Mouse (Mus musculus): Measurements from ENCODE around the gene Ranbp1. TPM values are rescaled to one million over a fixed set of nuclear protein-coding genes. Genes with fewer than 3 reads are reported as not detected.

Ranbp1 gene
- polyA plus RNA-seq (2015; fragmentation: Illumina TruSeq; extraction: RNeasy Lipid Tissue Mini Kit (QIAGEN cat#74804); ENCODE audit: insufficient read depth, low replicate concordance), result 130 TPM

DNA sequence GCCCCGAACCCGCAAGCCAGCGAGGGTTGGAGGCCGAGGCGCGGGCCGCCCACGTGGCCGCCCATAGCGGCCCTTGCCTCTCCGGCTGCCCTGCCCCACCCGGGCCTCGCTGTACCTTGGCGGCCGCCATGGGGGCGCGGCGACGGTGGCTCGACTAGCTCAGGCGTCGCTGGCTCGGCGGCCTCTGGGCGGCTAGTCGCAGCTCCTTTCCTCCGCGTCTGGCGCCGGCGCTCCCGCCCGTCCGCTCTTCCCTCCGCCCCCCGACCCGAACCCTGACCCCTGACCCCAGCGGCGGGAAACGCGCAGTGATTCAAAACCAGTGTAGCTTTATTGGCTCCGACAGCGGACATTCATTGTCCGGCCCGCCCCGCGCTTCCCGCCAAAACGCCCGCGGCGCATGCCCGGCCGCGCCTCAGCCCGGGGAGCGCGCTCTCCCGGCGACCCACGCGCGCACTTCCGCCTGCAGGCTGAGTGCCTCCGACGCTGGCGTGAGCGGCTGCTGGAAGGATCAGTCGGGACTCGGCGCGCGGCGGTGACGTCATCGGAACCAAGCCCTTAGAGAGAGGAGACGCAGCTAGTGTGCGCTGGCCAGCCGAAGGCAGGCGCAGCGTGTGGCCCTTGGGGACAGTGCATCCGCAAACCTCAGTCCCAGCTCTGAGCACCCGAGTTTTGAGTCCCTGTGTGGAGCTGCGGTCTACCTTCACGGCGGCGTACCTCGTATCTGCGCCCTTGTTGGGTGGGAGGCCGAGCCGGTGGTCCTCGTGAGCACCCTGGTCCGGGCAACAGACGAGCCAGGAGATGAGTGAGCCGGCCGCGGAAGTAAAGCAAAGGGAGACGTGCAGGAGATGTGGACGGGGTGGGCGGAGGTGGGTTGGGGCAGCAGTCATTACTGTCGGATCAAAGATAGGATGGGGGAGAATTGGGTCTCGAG is at the start of gene Ranbp1, which contains the start of gene Trmt2a:
Ranbp1 (minus strand) TSS at position 300 of the 931 bp plus-strand sequence.
Trmt2a (plus strand) TSS at position 247 of the 931 bp plus-strand sequence.

DNA sequence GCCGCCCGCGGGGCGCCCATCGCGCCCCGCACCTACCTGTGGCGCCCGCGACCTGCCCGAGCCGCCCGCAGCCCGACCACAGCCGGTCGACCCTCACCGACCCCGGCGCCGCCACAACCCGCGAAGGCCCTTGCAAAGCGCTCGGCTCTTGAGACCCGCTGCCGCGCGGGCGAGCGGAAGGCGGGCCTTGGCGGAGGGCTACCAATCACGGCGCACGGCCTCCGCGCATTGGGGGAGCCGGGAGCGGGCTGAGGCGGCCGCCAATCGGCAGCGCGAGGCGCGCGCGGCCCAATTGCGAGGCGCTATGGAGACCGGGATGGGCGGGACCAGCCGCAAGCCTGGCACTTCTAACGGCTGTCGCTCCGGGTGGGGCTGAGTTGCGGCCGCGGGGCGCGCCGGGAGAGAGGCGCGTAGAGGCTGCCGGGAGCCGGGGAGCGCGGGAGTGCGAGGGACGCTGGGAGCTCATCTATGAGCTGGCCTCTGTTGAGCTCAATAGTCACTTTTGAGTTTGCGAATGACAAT is 40.6 kb upstream of the Ranbp1 start, which contains the start of gene Dgcr8:
Dgcr8 (minus strand) TSS at position 180 of the 522 bp plus-strand sequence.

DNA sequence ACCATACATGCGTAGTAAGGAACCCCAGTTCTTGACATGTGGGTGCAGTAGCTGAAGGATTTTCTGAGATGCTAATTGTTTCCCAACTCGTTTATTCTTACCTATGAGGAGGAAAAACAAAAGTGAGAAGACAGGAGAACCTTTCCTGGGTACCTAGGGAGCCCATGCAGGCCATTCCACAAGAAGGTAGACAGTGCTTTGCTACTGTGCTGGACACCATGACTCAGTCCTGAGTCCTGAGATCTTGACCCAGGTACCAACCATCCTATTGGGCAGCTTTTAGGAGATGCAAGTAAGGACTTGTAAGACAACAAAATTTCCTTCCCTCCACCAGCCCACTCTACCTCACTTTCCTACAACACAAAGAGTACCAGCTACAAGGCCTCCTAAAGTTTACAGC is 9.7 kb upstream of the Ranbp1 start, which contains the start of gene Gm49776:
Gm49776 (minus strand) TSS at position 101 of the 400 bp plus-strand sequence.

DNA sequence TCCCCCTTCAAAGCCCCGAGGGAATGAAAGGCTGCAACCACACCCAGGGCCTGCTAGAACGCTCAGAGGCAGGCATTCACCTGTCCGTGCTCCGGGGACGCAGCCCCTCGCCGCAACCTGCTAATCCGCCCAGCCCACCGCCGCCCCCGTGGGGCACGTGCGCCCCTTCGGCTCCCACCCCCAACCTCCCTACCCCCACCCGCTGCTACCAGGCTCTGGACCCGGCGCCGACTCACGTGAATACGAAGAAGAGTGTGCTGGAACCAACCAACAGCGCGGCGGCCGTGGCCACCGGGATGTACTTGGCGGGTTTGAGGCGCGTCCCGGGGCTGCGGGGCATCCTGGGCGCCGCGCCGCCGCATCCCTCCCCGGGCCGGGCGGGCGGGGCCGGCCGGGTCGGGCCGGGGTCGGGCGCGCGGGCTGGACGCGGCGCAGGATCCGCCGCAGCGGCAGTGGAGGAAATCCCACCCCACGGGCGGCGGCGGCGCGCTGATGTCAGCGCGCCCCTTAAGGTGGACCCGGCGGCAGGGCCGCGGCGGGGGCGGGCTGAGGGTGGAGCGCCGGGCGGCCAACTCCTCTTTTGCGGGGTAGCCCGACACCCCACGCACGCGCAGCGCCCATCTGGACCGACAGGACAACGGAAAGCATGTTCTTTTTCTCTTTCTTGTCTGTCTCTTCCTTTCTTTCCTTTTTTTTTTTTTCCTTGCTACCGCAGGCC is 13.7 kb downstream of the Ranbp1 start, which contains the start of gene Zdhhc8:
Zdhhc8 (minus strand) TSS at position 466 of the 718 bp plus-strand sequence.

DNA sequence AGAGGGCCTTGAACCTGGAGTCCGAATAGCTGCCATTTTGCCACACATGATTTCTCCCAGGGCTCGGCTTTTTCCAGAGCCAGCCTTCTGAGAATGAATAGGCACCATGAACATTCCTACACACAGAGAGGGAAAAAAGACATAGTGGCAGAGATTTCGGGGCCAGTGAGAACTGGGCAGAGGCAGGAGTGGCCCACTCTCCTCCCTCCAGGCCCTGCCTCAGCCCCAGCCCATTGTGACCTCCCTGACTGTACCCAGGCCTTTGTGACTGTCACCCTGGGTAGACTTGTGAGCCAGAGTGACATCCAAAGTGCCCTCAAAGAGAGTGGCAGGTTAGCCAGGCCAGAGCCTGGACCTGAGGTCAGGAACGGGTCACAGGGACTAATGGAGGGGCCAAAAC is 31.0 kb downstream of the Ranbp1 start, which contains the start of gene Ccdc188:
Ccdc188 (plus strand) TSS at position 301 of the 400 bp plus-strand sequence.

Other genes starting within 250 kb of the Ranbp1 start
- gene Dgcr6, start 195.9 kb downstream of the Ranbp1 start, polyA plus RNA-seq (2015; fragmentation: Illumina TruSeq; extraction: RNeasy Lipid Tissue Mini Kit (QIAGEN cat#74804); ENCODE audit: insufficient read depth, low replicate concordance), result 9.5 TPM
- gene Prodh, start 158.5 kb downstream of the Ranbp1 start, polyA plus RNA-seq (2015; fragmentation: Illumina TruSeq; extraction: RNeasy Lipid Tissue Mini Kit (QIAGEN cat#74804); ENCODE audit: insufficient read depth, low replicate concordance), result 4.4 TPM
- 0.51 TPM for gene Rtn4r, start 121.1 kb downstream of the Ranbp1 start, polyA plus RNA-seq (2015; fragmentation: Illumina TruSeq; extraction: RNeasy Lipid Tissue Mini Kit (QIAGEN cat#74804); ENCODE audit: insufficient read depth, low replicate concordance)
- not detected for gene Ccdc188, start 30.9 kb downstream of the Ranbp1 start, polyA plus RNA-seq (2015; fragmentation: Illumina TruSeq; extraction: RNeasy Lipid Tissue Mini Kit (QIAGEN cat#74804); ENCODE audit: insufficient read depth, low replicate concordance)
- 3.0 TPM for gene Zdhhc8, start 13.6 kb downstream of the Ranbp1 start, polyA plus RNA-seq (2015; fragmentation: Illumina TruSeq; extraction: RNeasy Lipid Tissue Mini Kit (QIAGEN cat#74804); ENCODE audit: insufficient read depth, low replicate concordance)
- 144 TPM for gene Trmt2a, start 53 bp downstream of the Ranbp1 start, polyA plus RNA-seq (2015; fragmentation: Illumina TruSeq; extraction: RNeasy Lipid Tissue Mini Kit (QIAGEN cat#74804); ENCODE audit: insufficient read depth, low replicate concordance)
- gene Gm49776, start 9.6 kb upstream of the Ranbp1 start, polyA plus RNA-seq (2015; fragmentation: Illumina TruSeq; extraction: RNeasy Lipid Tissue Mini Kit (QIAGEN cat#74804); ENCODE audit: insufficient read depth, low replicate concordance), result not detected
- gene Dgcr8, start 40.5 kb upstream of the Ranbp1 start, polyA plus RNA-seq (2015; fragmentation: Illumina TruSeq; extraction: RNeasy Lipid Tissue Mini Kit (QIAGEN cat#74804); ENCODE audit: insufficient read depth, low replicate concordance), result 37.6 TPM
- 22.2 TPM for gene Tango2, start 99.4 kb upstream of the Ranbp1 start, polyA plus RNA-seq (2015; fragmentation: Illumina TruSeq; extraction: RNeasy Lipid Tissue Mini Kit (QIAGEN cat#74804); ENCODE audit: insufficient read depth, low replicate concordance)
- gene Arvcf, start 99.5 kb upstream of the Ranbp1 start, polyA plus RNA-seq (2015; fragmentation: Illumina TruSeq; extraction: RNeasy Lipid Tissue Mini Kit (QIAGEN cat#74804); ENCODE audit: insufficient read depth, low replicate concordance), result 12.5 TPM
- 18.6 TPM for gene Txnrd2, start 177.7 kb upstream of the Ranbp1 start, polyA plus RNA-seq (2015; fragmentation: Illumina TruSeq; extraction: RNeasy Lipid Tissue Mini Kit (QIAGEN cat#74804); ENCODE audit: insufficient read depth, low replicate concordance)
- gene Comt, start 178.1 kb upstream of the Ranbp1 start, polyA plus RNA-seq (2015; fragmentation: Illumina TruSeq; extraction: RNeasy Lipid Tissue Mini Kit (QIAGEN cat#74804); ENCODE audit: insufficient read depth, low replicate concordance), result 25.6 TPM
- gene Gnb1l, start 250.0 kb upstream of the Ranbp1 start, polyA plus RNA-seq (2015; fragmentation: Illumina TruSeq; extraction: RNeasy Lipid Tissue Mini Kit (QIAGEN cat#74804); ENCODE audit: insufficient read depth, low replicate concordance), result 1.7 TPM